Mouse (Mus musculus) lung, adult 18-20 months (tissue): ENCODE measurements around the gene Aldh5a1.

ENCODE experiments used
- DNase-seq, 2 experiments: peaks; one replicate each; pipeline ENCODE4 v3.0.0; 2022; ENCODE audit warnings: mixed read lengths in 2 of 2

Aldh5a1 gene

GRCm38 (mm10) chr13:24930591-24930990 lies 6.9 kb downstream of the Aldh5a1 start:
- DNase-seq, result no peak

GRCm38 (mm10) chr13:24923991-24924390 lies 13.5 kb downstream of the Aldh5a1 start:
- DNase-seq, result peak; percentile 36 to 46

DNA sequence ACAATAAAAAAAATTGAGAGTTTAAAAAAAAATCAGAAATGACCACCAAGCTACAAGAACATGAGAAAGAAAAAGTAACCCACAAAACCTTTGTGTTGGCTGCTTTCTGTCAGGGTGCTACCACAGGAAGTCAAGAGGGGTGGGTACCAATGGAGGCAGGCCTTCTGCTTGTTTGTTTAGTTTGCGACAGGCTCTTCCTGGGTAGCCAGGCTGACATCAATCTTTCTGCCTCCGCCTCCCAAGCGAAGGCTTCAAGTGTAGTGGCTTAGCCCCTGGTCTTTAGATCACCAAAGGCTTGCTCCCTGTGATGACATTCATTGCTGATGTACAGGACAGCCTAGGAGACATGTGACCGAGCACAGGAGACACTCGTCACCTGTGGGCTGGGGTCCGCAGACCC lies 16.2 kb downstream of the Aldh5a1 start:
- no peak for DNase-seq

DNA sequence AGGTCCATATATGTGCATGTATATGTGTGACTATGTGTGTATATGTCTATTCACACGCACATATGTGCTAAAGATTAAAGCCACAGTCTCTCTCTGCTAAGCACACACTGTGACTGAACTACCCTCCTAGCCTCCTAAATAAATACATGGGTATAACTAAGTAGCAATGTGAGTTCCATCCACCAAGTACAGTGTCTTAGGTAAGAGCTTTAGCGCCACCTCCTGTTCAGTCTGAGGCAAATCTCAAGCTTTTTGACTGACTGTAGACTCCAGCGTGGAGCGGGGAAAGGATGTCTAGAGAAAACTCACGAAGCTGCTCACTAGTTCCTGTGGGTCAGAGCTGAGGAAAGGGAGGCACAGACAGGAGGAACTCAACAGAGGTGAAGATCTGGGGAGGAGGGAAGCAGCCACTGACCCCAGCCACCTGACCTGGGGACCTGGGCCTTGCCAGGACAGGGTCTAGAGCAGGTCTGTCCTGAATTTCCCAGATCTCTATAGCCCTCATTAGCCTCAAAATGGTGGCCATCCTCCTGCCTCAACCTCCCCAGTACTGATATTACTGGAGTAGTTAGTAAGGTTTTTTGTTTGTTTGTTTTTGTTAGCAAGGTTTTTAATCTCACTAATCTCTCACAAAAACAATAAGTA lies 17.0 kb downstream of the Aldh5a1 start:
- peak in 1 of 2 experiments; percentile 59 for DNase-seq

DNA sequence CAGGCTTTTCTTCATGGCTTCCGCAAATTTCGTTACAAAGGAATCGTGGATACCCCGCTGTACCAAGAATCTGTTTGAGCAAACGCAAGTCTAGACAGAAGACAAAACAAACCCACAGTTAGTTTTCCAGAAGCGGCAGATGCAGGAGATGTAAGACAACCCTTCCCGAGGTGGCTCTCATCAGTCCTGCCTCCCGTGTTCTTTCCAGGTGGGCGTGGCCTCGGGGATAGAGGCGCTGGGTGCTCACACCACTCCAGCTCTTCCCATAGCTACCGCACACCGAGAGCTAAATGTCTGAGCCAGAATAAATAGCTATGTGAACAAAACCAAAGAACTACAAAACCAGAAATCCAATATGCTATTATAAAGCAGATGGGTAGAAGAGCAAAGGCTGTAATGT lies 21.6 kb downstream of the Aldh5a1 start:
- DNase-seq, result peak in 1 of 2 experiments; percentile 21

GRCm38 (mm10) chr13:24914915-24915314 lies 22.5 kb downstream of the Aldh5a1 start:
- DNase-seq, result peak in 1 of 2 experiments; percentile 25

GRCm38 (mm10) chr13:24913576-24913975 lies 23.9 kb downstream of the Aldh5a1 start:
- no peak for DNase-seq

DNA sequence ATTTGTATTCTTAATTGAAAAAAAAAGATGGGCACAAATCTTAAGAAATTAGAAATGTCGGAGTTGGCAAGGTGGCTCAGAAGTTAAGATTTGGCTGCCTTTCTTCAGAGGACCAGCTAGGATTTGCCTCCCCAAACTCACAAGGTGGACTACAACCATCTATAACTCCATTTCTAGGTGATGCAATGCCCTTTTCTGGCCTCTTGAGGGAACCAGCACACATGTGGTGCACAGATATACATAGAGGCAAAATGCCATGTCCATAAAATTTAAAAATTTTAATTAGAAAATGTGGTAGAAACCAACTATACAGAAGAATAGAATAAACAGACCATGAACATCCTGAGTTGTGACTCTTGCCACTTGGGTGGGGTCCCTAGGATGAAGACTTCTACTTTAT lies 28.3 kb downstream of the Aldh5a1 start:
- no peak for DNase-seq

DNA sequence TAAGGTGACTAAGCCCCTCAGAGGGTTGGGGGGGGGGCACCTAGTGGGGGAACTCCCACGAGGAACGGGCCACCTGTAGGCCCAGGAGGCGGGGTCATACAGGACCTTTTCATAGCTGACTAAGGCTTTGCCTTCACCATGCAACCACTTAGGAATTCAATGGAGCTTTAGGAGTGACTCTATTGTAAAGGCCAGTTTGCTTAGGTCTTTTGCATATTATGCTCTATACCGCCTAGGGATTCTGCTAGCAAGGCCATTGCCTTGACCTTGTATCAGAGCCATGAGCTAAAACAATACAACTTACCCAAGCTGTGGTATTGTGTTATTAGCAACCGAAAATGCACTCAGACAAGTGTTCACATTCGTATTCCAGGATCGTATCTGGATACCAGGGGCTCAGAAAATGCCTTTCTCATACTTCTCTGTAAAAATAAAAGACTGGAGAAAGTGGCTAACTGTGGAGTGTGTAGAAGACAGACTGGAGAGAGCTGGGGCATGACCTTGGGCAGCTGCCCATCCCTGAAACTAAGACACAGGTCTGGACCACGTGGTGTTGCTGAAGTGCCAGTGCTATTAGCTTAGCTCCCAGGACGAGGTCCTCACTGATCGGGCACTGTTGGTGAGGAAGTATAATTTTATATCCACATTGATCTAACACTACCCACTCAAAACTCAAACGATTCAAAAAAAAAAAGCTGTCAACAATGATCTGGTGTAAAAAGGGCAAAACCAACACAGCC lies 30.5 kb downstream of the Aldh5a1 start:
- DNase-seq, result peak; percentile 22 to 40

DNA sequence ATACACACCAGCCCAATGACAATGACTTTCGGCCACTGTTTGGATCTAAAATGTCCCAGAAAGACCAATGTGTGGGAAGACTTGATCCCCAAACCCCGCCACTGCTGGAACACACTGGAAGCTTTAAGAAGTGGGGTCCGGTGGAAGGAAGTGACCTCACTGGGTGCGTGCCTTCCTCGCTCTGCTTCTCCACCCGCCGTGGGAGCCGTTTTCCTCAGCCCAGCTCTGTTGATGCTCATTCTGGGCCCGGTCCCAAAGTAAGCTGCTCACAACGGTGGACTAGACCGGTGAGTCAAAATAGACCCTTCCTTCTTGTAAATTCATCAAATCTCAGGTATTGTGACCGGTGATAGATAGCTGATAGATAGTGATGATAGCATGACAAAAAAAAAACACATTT lies 32.0 kb downstream of the Aldh5a1 start:
- DNase-seq, result no peak

GRCm38 (mm10) chr13:24903412-24903811 lies 34.0 kb downstream of the Aldh5a1 start:
- DNase-seq, result no peak

GRCm38 (mm10) chr13:24901916-24902315 lies 35.5 kb downstream of the Aldh5a1 start:
- DNase-seq, result no peak

DNA sequence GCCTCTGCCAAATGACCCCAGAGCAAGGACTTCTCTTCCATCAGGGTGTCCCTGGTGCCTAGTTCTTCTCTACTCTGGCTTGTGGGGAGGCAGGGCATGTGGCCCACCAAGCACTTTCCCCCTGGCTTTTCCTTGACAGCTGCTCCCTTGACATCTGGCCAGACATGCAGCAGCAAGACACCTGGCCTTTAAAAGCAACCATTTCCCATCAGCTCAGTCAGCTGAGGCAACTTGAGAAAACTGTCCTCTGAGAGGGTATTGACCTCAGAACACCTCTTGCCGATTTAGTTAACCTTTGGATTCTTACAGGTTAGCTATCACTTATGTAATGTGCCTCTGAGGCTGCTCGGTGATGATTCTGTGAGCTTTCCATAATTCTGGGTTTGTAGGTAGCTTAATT lies 43.6 kb downstream of the Aldh5a1 start:
- DNase-seq, result no peak

DNA sequence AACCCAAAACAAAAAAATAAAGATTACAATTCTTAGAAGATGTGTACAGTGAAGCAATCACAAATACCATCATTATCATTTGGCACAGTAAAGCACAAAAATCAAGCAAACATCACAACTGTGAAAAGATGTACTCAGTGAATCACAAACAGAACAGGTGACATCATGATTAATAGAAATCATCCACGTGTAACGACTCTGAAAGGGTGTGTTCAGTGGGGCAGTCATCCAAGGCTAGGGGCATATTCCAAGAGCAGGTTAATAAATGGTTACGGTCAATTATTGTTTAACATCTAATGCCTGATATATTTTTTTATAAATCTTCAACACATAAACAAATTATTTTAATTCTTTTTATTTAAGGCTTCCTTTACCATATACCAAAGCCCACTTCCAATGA lies 44.9 kb downstream of the Aldh5a1 start:
- DNase-seq, result no peak

DNA sequence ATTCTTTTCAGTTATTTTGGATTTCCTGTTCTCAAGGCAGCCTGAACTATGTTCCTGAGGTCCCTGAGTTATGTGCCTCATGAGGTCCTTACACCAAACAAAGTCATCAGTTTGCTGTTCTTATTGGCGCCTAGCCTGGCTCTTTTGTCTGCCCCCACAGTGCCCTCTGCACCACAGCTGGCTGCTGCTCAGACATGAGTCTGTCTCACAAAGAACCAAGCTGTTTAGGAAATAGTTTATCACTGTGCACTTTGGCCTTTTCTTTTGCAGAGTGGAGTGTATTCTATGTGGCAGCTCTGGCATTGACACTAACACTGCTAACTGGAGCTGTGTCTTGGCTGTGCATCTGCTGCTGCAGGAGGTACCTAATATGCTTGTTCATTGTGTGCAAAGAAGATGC lies 47.9 kb downstream of the Aldh5a1 start:
- DNase-seq, result no peak

DNA sequence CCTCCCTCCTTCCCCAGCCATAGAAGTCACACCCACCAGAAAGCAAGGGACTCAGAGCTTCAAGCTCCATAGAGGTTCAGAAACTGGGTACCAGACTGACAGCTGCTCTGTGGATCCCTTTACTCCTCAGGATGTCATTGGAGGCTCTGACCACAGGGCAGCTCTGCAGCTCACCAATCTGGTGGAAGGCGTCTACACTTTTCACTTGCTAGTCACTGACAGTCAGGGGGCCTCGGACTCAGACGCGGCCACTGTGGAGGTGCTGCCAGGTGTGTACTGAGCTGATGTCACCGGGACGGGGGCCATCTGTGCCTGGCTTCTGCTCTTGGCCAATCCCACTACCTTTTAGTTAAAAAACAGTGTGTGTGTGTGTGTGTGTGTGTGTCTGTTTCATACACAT lies 55.0 kb downstream of the Aldh5a1 start:
- peak; percentile 6 to 13 for DNase-seq

- DNase-seq, result no peak
Observed at GRCm38 (mm10) chr13:24880704-24881103, 56.8 kb downstream of the Aldh5a1 start.

DNA sequence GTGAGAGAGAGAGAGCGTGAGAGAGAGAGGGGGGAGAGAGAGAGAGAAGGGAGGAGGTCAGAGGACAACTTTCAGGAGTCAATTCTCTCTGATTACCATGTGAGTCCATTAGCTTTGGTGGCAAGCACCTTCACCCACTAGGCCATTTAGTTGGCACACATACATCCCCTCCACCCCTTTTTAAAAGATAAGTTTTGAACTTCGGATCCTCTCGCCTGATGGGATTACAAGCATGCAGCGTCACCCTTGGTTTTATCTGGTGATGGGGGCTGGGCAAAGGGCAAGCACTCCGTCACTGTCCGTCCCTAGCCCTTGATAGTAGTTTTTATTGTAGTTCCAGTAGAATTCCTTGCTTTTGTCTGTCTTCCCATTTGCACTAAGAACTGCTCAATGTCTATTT lies 57.3 kb downstream of the Aldh5a1 start:
- no peak for DNase-seq

DNA sequence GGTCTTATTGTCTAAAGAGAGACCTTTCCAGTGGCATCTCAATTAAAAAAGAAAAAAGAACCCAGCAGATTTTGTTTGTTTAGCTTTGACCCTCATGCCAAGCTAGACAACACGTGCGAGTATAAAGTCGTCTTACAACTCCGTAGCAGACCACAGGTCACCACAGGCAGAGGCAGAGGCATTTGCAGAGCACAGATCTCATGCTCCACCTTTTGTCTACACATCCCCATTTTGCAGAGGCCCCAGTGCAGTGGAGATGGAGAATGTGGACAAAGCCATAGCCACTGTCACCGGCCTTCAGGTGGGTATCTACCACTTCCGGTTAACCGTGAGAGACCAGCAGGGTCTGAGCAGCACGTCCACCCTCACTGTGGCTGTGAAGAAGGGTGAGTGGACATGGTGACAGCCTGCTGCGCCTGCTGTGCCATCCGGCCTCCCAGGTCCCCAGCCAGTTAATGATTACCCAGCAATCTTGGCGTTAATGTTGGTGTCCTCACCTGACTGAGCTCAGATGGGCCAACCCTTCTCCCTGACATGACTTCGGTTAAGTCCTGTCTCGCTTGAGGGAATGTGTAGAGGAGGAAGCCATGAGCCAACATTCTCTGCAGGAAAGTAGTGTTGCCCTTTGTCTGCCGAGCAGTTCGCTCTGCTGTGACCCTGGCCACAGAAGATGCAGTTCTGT lies 58.0 kb downstream of the Aldh5a1 start:
- no peak for DNase-seq

DNA sequence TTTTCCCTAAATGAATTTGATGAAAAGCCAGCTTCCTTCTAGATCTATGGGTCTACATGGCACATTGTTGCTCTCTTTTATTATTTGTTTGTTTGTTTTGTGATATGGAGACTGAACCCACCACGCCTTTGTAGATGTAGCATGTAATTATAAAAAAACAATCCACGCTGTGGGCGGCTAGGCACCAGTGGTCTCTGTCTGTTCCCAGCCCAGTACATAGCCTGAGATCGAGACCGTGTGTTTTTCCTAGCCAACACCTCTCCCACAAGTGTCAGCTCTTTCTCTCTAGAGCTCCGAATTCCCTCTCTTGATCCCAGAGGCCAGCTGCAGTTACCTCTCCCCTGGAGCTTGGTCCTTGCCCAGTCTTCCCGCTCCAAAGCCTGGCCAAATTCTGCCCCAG lies 69.2 kb downstream of the Aldh5a1 start:
- DNase-seq, result no peak

DNA sequence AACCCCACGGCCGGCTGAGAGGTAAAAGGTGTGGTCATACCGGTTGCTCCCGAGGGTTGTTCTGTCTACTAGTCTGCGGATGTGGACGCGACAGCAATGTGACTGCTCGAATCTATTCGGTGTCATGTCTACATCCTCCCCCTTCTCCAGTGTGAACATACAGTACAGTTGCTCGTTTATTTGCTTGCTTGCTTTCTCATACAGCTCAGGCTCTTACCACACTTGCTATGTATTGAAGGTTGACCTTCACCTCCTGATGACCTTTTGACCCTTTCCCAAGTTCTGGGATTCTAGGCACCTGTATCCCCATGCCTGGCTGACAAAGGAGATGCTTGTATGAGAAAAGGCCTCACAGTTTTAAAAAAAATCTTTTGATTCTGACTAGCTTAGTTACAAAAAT lies 69.7 kb downstream of the Aldh5a1 start:
- DNase-seq, result no peak

DNA sequence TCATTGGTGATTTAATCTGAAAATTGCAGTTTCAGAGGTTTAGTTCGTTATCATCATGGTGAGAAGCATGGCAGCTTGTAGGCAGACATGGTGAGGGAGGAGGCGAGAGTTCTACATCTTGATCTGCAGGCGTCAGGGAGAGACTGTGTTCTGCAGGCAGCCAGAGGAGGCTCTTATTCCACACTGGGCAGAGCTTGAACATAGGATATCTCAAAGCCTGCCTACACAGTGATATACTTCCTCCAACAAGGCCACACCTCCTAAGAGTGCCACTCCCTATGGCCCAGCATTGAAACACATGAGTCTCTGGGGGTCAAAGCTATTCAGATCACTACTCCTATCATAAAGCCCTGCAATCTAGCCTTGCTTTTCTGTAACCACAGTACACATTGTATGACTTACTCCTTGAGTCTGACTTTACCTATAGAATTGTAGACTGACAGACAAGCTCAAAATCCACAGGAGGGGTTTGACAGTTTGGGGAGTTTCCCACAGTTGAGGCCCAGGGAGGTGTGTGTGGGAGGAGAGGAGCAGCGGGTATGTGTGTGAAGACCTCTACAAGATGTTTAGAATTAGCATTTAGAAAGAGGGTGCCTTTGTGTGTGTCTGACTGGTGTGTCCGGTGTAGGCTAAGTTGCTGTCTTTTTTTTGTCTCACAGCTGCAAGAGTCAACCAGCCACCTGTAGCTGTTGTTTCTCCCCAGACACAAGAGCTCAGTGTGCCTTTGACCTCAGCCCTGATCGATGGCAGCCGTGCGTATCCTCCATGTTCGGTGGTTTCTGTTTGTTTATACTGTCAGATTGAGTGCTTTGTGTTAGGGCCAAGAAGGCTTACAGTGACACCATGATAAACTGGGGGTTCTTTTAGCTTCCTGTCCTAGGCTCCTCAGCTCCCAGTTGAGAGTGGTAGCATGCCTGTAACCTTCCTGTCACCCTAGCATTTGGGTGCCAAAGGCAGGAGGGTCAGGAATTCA lies 70.7 kb downstream of the Aldh5a1 start:
- DNase-seq, result no peak

- peak; percentile 44 to 58 for DNase-seq
Observed at GRCm38 (mm10) chr13:24862520-24862919, 74.9 kb downstream of the Aldh5a1 start.
